Mouse (Mus musculus) CH12.LX (cell line): Measurements from ENCODE around the gene Asb7. TPM values are rescaled to one million over a fixed set of nuclear protein-coding genes. Genes with fewer than 3 reads are reported as not detected.

ENCODE experiments used
- DNase-seq: peaks from one replicate; pipeline ENCODE4 v3.0.0-alpha.2; 2013; ENCODE audit errors: extremely low read depth
- H3K27ac ChIP-seq: 2 replicates; pipeline ENCODE4 v1.5.1; 2012; ENCODE audit warnings: low read depth, mild to moderate bottlenecking, control low read depth, moderate library complexity; ENCODE audit not compliant: insufficient read depth
- H3K27me3 ChIP-seq: replicated peaks from 2 replicates; pipeline ENCODE3; 2012; ENCODE audit warnings: inconsistent platforms
- H3K36me3 ChIP-seq, 2 experiments: replicated peaks in 1 of 2; 2 replicates each; pipeline versions ENCODE3 to v1.6.1; 2012; ENCODE audit warnings: inconsistent platforms in 1 of 2, low read length in 1 of 2, mild to moderate bottlenecking in 1 of 2, mixed read lengths in 1 of 2, moderate library complexity in 1 of 2; ENCODE audit not compliant: control insufficient read depth in 1 of 2, insufficient read depth in 1 of 2
- H3K4me1 ChIP-seq, 2 experiments: 2 replicates each; pipeline ENCODE4 v1.6.1; 2012; ENCODE audit warnings: inconsistent platforms in 1 of 2, moderate library complexity in 1 of 2; ENCODE audit not compliant: insufficient read depth in 2 of 2, control insufficient read depth in 1 of 2
- H3K4me2 ChIP-seq: 2 replicates; pipeline ENCODE4 v1.6.1; 2012; ENCODE audit warnings: low read depth, mild to moderate bottlenecking, control low read depth; ENCODE audit not compliant: poor library complexity, insufficient read depth, severe bottlenecking
- H3K4me3 ChIP-seq, 3 experiments: fragments of 150-350 bp in 1 of 3; sonication (generic) in 1 of 3; replicated peaks in 1 of 3; 2 replicates each; pipeline versions ENCODE3 to v1.5.1; 2011 to 2012; ENCODE audit warnings: low read depth in 2 of 3, low read length in 2 of 3, mild to moderate bottlenecking in 2 of 3, moderate library complexity in 2 of 3, control low read depth in 1 of 3, improper control_type of control experiment in 1 of 3, inconsistent platforms in 1 of 3, mixed read lengths in 1 of 3; ENCODE audit not compliant: poor library complexity in 1 of 3
- H3K79me2 ChIP-seq: replicated peaks from 2 replicates; pipeline ENCODE4 v1.6.1; 2012; ENCODE audit warnings: mild to moderate bottlenecking, moderate library complexity; ENCODE audit not compliant: control insufficient read depth, poor library complexity, insufficient read depth, severe bottlenecking; ENCODE audit errors: extremely low read depth
- H3K9ac ChIP-seq: 2 replicates; pipeline ENCODE4 v1.6.1; 2012; ENCODE audit warnings: low read depth, mild to moderate bottlenecking, control low read depth, moderate library complexity; ENCODE audit not compliant: insufficient read depth
- H3K9me3 ChIP-seq: replicated peaks from 2 replicates; pipeline ENCODE3; 2012; ENCODE audit warnings: low read length, inconsistent platforms, mixed read lengths
- BHLHE40 ChIP-seq: IDR thresholded peaks from 2 replicates; pipeline ENCODE4 v1.6.1; 2011; ENCODE audit warnings: mild to moderate bottlenecking, low read depth, low read length, improper control_type of control experiment
- CHD1 ChIP-seq: IDR thresholded peaks from 2 replicates; pipeline ENCODE4 v1.6.1; 2012; ENCODE audit warnings: low read depth, low read length, improper control_type of control experiment, inconsistent platforms
- CHD2 ChIP-seq: IDR thresholded peaks from 2 replicates; pipeline ENCODE4 v1.6.1; 2011; ENCODE audit warnings: low read length, improper control_type of control experiment
- CTCF ChIP-seq, 2 experiments: IDR thresholded peaks in 1 of 2; conservative IDR thresholded peaks in 1 of 2; 2 replicates each; pipeline ENCODE4 v1.5.1; 2011 to 2012; ENCODE audit warnings: low read depth in 2 of 2, low read length in 2 of 2, improper control_type of control experiment in 1 of 2, inconsistent platforms in 1 of 2, mild to moderate bottlenecking in 1 of 2, moderate library complexity in 1 of 2
- E2F4 ChIP-seq: IDR thresholded peaks from 2 replicates; pipeline ENCODE4 v1.6.1; 2011; ENCODE audit warnings: low read depth, low read length, improper control_type of control experiment; ENCODE audit not compliant: insufficient replicate concordance
- ELF1 ChIP-seq: IDR thresholded peaks from 2 replicates; pipeline ENCODE4 v1.6.1; 2014; ENCODE audit warnings: low read depth, mild to moderate bottlenecking, inconsistent platforms, low read length, improper control_type of control experiment
- EP300 ChIP-seq: IDR thresholded peaks from 2 replicates; pipeline ENCODE4 v1.6.1; 2011; ENCODE audit warnings: low read length, improper control_type of control experiment
- ETS1 ChIP-seq: conservative IDR thresholded peaks from 2 replicates; pipeline ENCODE4 v1.6.1; 2012; ENCODE audit warnings: low read depth, mild to moderate bottlenecking, inconsistent platforms, low read length, improper control_type of control experiment, moderate library complexity
- GABPA ChIP-seq: IDR thresholded peaks from 2 replicates; pipeline ENCODE4 v1.6.1; 2012; ENCODE audit warnings: low read depth, low read length, improper control_type of control experiment, inconsistent platforms; ENCODE audit not compliant: insufficient replicate concordance
- HCFC1 ChIP-seq: IDR thresholded peaks from 2 replicates; pipeline ENCODE4 v1.6.1; 2012; ENCODE audit warnings: low read depth, mild to moderate bottlenecking, inconsistent platforms, low read length, improper control_type of control experiment
- IRF4 ChIP-seq: IDR thresholded peaks from 2 replicates; pipeline ENCODE4 v1.6.1; 2014; ENCODE audit warnings: low read depth, mild to moderate bottlenecking, inconsistent platforms, low read length, improper control_type of control experiment
- JUN ChIP-seq: IDR thresholded peaks from 2 replicates; pipeline ENCODE4 v1.6.1; 2011; ENCODE audit warnings: low read depth, mild to moderate bottlenecking, low read length, improper control_type of control experiment, moderate library complexity; ENCODE audit not compliant: insufficient read depth
- JUND ChIP-seq: conservative IDR thresholded peaks from 2 replicates; pipeline ENCODE4 v1.6.1; 2011; ENCODE audit warnings: low read depth, low read length, improper control_type of control experiment
- KAT2A ChIP-seq: IDR thresholded peaks from 2 replicates; pipeline ENCODE4 v1.6.1; 2012; ENCODE audit warnings: low read length, improper control_type of control experiment, inconsistent platforms; ENCODE audit not compliant: insufficient replicate concordance
- MAFK ChIP-seq: IDR thresholded peaks from 2 replicates; pipeline ENCODE4 v1.6.1; 2011; ENCODE audit warnings: low read length, improper control_type of control experiment; ENCODE audit not compliant: insufficient replicate concordance
- MAX ChIP-seq: IDR thresholded peaks from 2 replicates; pipeline ENCODE4 v1.6.1; 2011; ENCODE audit warnings: low read length, improper control_type of control experiment
- MAZ ChIP-seq: IDR thresholded peaks from 2 replicates; pipeline ENCODE4 v1.6.1; 2012; ENCODE audit warnings: low read depth, mild to moderate bottlenecking, inconsistent platforms, low read length, improper control_type of control experiment, moderate library complexity
- MEF2A ChIP-seq: IDR thresholded peaks from 2 replicates; pipeline ENCODE4 v1.6.1; 2014; ENCODE audit warnings: low read depth, mild to moderate bottlenecking, inconsistent platforms, low read length, improper control_type of control experiment, borderline replicate concordance
- MXI1 ChIP-seq: IDR thresholded peaks from 2 replicates; pipeline ENCODE4 v1.6.1; 2011; ENCODE audit warnings: mild to moderate bottlenecking, low read depth, low read length, improper control_type of control experiment
- MYC ChIP-seq: IDR thresholded peaks from 2 replicates; pipeline ENCODE4 v1.6.1; 2011; ENCODE audit warnings: low read depth, mild to moderate bottlenecking, improper control_type of control experiment, low read length
- NELFE ChIP-seq: IDR thresholded peaks from 2 replicates; pipeline ENCODE4 v1.6.1; 2011; ENCODE audit warnings: low read depth, low read length, improper control_type of control experiment
- NRF1 ChIP-seq: IDR thresholded peaks from 2 replicates; pipeline ENCODE4 v1.6.1; 2014; ENCODE audit warnings: low read depth, mild to moderate bottlenecking, inconsistent platforms, low read length, improper control_type of control experiment, moderate library complexity
- PAX5 ChIP-seq: IDR thresholded peaks from 2 replicates; pipeline ENCODE4 v1.6.1; 2012; ENCODE audit warnings: low read length, inconsistent platforms, mixed read lengths
- POLR2A ChIP-seq: IDR thresholded peaks from 2 replicates; pipeline ENCODE4 v1.6.1; 2011; ENCODE audit warnings: low read depth, mild to moderate bottlenecking, improper control_type of control experiment, low read length
- POLR2AphosphoS2 ChIP-seq: IDR thresholded peaks from 2 replicates; pipeline ENCODE4 v1.6.1; 2011; ENCODE audit warnings: low read depth, low read length, improper control_type of control experiment
- RAD21 ChIP-seq: IDR thresholded peaks from 2 replicates; pipeline ENCODE4 v1.6.1; 2011; ENCODE audit warnings: low read depth, mild to moderate bottlenecking, low read length, improper control_type of control experiment, moderate library complexity
- RCOR1 ChIP-seq: conservative IDR thresholded peaks from 2 replicates; pipeline ENCODE4 v1.6.1; 2012; ENCODE audit warnings: low read depth, mild to moderate bottlenecking, inconsistent platforms, low read length, improper control_type of control experiment
- SIN3A ChIP-seq: IDR thresholded peaks from 2 replicates; pipeline ENCODE4 v1.6.1; 2012; ENCODE audit warnings: low read length, improper control_type of control experiment, inconsistent platforms
- SMC3 ChIP-seq: IDR thresholded peaks from 2 replicates; pipeline ENCODE4 v1.6.1; 2011; ENCODE audit warnings: low read depth, low read length, improper control_type of control experiment
- TBP ChIP-seq: conservative IDR thresholded peaks from 2 replicates; pipeline ENCODE4 v1.6.1; 2011; ENCODE audit warnings: low read depth, low read length, improper control_type of control experiment
- TCF12 ChIP-seq: IDR thresholded peaks from 2 replicates; pipeline ENCODE4 v1.6.1; 2014; ENCODE audit warnings: low read depth, mild to moderate bottlenecking, inconsistent platforms, low read length, improper control_type of control experiment
- UBTF ChIP-seq: IDR thresholded peaks from 2 replicates; pipeline ENCODE4 v1.6.1; 2012; ENCODE audit warnings: low read depth, mild to moderate bottlenecking, inconsistent platforms, low read length, improper control_type of control experiment, moderate library complexity
- USF1 ChIP-seq: IDR thresholded peaks from 2 replicates; pipeline ENCODE4 v1.6.1; 2014; ENCODE audit warnings: low read depth, mild to moderate bottlenecking, inconsistent platforms, low read length, improper control_type of control experiment
- USF2 ChIP-seq: conservative IDR thresholded peaks from 2 replicates; pipeline ENCODE4 v1.6.1; 2011; ENCODE audit warnings: low read depth, low read length, improper control_type of control experiment
- ZC3H11A ChIP-seq: IDR thresholded peaks from 2 replicates; pipeline ENCODE4 v1.6.1; 2012; ENCODE audit warnings: low read depth, mild to moderate bottlenecking, inconsistent platforms, low read length, improper control_type of control experiment
- ZKSCAN1 ChIP-seq: IDR thresholded peaks from 2 replicates; pipeline ENCODE4 v1.6.1; 2012; ENCODE audit warnings: low read depth, inconsistent platforms, low read length, improper control_type of control experiment, borderline replicate concordance
- ZMIZ1 ChIP-seq: IDR thresholded peaks from 2 replicates; pipeline ENCODE4 v1.6.1; 2012; ENCODE audit warnings: low read depth, mild to moderate bottlenecking, inconsistent platforms, low read length, improper control_type of control experiment
- ZNF384 ChIP-seq: IDR thresholded peaks from 2 replicates; pipeline ENCODE4 v1.6.1; 2012; ENCODE audit warnings: low read depth, low read length, improper control_type of control experiment, inconsistent platforms
- dilution Hi-C: fragments of 300-500 bp; cut with MboI; formaldehyde crosslinking; loops from 2 replicates; pipeline ENCODE4 v1.14.3; 2020; ENCODE audit warnings: low sequenced_read_pairs; ENCODE audit not compliant: extremely low pct_unique_long_range_greater_than_20kb, extremely low pct_ligation_motif_present
- in situ Hi-C: fragments of 300-500 bp; cut with MboI; formaldehyde crosslinking; loops from 3 replicates; pipeline ENCODE4 v1.14.3; 2019; ENCODE audit warnings: low sequenced_read_pairs, low pct_ligation_motif_present, low pct_unique_long_range_greater_than_20kb, mixed read lengths
- polyA plus RNA-seq: library from polyadenylated mRNA; unstranded; fragments of >175 nt; gene quantifications from 2 replicates; pipeline ENCODE4 v1.2.1, GENCODE M21; 2012; ENCODE audit warnings: low read depth; ENCODE audit not compliant: insufficient read length
- total RNA-seq, 2 experiments: library from RNA; depleted of rRNA; stranded (reverse); fragments of 300-350 nt in 1 of 2; fragments of >200 nt in 1 of 2; gene quantifications; 2 replicates each; pipeline ENCODE4 v1.2.3; 2012 to 2014

Gene Asb7
- total and polyA plus RNA-seq, 3 experiments, result 5.5 to 6.6 (median 6.2) TPM

DNA sequence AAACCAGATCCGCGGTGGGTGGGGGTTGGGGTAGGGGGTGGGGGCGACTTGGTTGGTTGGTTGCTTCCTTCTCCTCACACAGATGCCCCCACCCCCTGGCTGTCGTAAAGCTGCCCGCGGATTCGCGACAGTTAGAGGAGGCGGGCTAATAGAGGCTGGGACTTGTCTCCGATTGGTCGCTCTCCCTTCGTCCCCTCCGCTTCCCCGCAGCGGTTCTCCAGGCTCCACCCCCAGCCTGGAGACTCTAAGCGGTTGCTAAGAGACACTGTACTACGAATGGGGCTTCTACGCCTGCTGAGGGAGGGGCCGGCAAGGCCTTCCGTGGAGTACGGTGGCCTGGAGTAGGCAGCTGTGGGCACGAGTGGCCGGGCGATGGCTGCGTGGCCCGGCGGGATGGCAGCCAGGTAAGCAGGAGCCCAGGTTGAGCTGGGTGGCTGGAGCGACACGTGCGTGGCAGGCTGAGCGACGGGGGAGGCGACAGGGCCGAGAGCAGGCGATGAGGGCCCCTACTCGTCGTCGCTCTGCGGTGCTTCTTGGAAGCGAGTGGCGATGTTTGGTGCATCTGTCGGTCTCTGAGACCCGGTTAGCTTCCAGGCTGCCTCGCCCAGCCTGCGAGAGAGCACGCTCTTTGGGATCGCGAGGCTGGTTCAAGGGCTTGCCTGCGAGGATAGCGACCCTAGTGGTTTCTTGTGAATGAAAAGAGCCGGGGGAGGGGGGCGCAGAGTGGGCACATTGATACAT, 394 bp upstream of the Asb7 start, which contains the start of gene Lins1:
Gene Lins1 (plus strand): TSS at position 270 of the 741 bp plus-strand sequence.
- dilution Hi-C loops, result no loop called here
- H3K4me2 ChIP-seq, result peak within 1 kb of the TSS; percentile 94
- peak within 1 kb of the TSS; percentile 69 to 96 (median 86) for H3K4me3 ChIP-seq
- H3K9ac ChIP-seq, result peak within 1 kb of the TSS; percentile 88
- in situ Hi-C loops, result no loop called here
- peaks cover 3% of the 10 kb centered on the region; the same call in 1 of the 2 replicates for H3K79me2 ChIP-seq
- peaks cover 0 to 20% of the 10 kb centered on the region in 2 experiments; a peak in 2 of 4 replicates for H3K4me1 ChIP-seq
- TF ChIP-seq ZNF384 (no peak), CTCF (conservative IDR thresholded peaks at IDR 0.05 in 1 of 2, IDR thresholded peaks at IDR 0.05 in 1 of 2; ENCODE audit: low read depth in 2 of 2, low read length in 2 of 2) (peak in 1 of 2 experiments; percentile 27; a peak in 1 of 4 replicates), SIN3A (peak; percentile 94), JUND (no peak), NRF1 (no peak; the same call in 1 of the 2 replicates), E2F4 (no peak), RAD21 (no peak), TBP (no peak), MAZ (peak; percentile 99), MEF2A (peak; percentile 14; the same call in 1 of the 2 replicates), USF1 (no peak), USF2 (no peak), CHD1 (no peak), BHLHE40 (peak; percentile 69), GABPA (no peak), ZMIZ1 (peak; percentile 51; the same call in 1 of the 2 replicates), EP300 (no peak), MAX (peak; percentile 61; the same call in 1 of the 2 replicates), IRF4 (no peak), TCF12 (peak; percentile 30; the same call in 1 of the 2 replicates), CHD2 (peak; percentile 13; the same call in 1 of the 2 replicates), MXI1 (peak; percentile 94), SMC3 (no peak), RCOR1 (no peak), MAFK (no peak), HCFC1 (peak; percentile 65), ZC3H11A (no peak), POLR2AphosphoS2 (no peak), NELFE (peak; percentile 61), MYC (0 out of 2 replicates have a peak, but pooled peaks have one; percentile 46), ETS1 (no peak), PAX5 (no peak), ZKSCAN1 (no peak), UBTF (no peak), POLR2A (peak; percentile 77), ELF1 (peak; percentile 80), JUN (no peak), KAT2A (0 out of 2 replicates have a peak, but pooled peaks have one; percentile 52)
- H3K36me3 ChIP-seq, result peaks cover 0 to 18% of the 10 kb centered on the region in 2 experiments
- no peaks in the 10 kb centered on the region for H3K27me3 ChIP-seq
- H3K9me3 ChIP-seq, result no peaks in the 10 kb centered on the region
- peak; percentile 99 for DNase-seq
- peak within 1 kb of the TSS; percentile 34 for H3K27ac ChIP-seq
